Mouse (Mus musculus): ENCODE measurements at regions not wholly inside any gene's neighbourhood (a gene's known extent, or its start where the extent isn't known, plus 50 kb on each side); places are given as distances from the start of the nearest gene placed in this dataset.

- TF ChIP-seq CTCF (IDR thresholded peaks at IDR 0.05; ENCODE audit: borderline replicate concordance, insufficient read depth, low read length) (no peak), POLR2A (IDR thresholded peaks at IDR 0.05; ENCODE audit: low read depth, low read length) (no peak)
Measured at GRCm38 (mm10) chr12:119097814-119098213, 131.6 kb upstream of the Abcb5 start.
